Mouse (Mus musculus): ENCODE data around the gene Olfr1417. TPM values are rescaled to one million over a fixed set of nuclear protein-coding genes. Genes with fewer than 3 reads are reported as not detected.

Olfr1417 gene
- total RNA-seq, 2 experiments from 2014 or later = not detected

Other genes starting within 250 kb of the Olfr1417 start
- gene Ms4a6d, start 234.4 kb downstream of the Olfr1417 start, total RNA-seq (2021) = under 1 TPM; 0.87 to 0.99 TPM
- gene Ms4a2, start 215.5 kb downstream of the Olfr1417 start, total RNA-seq (2021) = not detected
- not detected for gene Ms4a3, start 198.4 kb downstream of the Olfr1417 start, total RNA-seq (2021)
- gene Oosp2, start 178.7 kb downstream of the Olfr1417 start, total RNA-seq (2021) = not detected
- gene Oosp1, start 148.1 kb downstream of the Olfr1417 start, total RNA-seq (2021) = not detected
- gene Oosp3, start 142.2 kb downstream of the Olfr1417 start, total RNA-seq (2021) = not detected
- gene Gif, start 91.7 kb downstream of the Olfr1417 start, total RNA-seq (2021) = not detected
- 10 to 100 TPM; 40.1 to 43.7 TPM for gene Mrpl16, start 68.8 kb downstream of the Olfr1417 start, total RNA-seq (2021)
- gene Stx3, start 19.8 kb downstream of the Olfr1417 start, total RNA-seq (2021) = 10 to 100 TPM; 18.0 to 20.0 TPM
- gene Olfr1418, start 21.8 kb upstream of the Olfr1417 start, total RNA-seq (2021) = not detected
- gene Olfr1419, start 35.9 kb upstream of the Olfr1417 start, total RNA-seq (2021) = not detected
- not detected for gene Olfr1420, start 47.3 kb upstream of the Olfr1417 start, total RNA-seq (2021)
- 10 to 100 TPM; 17.7 to 19.8 TPM for gene Patl1, start 73.2 kb upstream of the Olfr1417 start, total RNA-seq (2021)
- gene Osbp, start 126.7 kb upstream of the Olfr1417 start, total RNA-seq (2021) = 10 to 100 TPM; 57.0 to 60.3 TPM
- not detected for gene Olfr1423, start 202.1 kb upstream of the Olfr1417 start, total RNA-seq (2021)
- gene Olfr1424, start 223.5 kb upstream of the Olfr1417 start, total RNA-seq (2021) = not detected
- gene Olfr1425, start 238.5 kb upstream of the Olfr1417 start, total RNA-seq (2021) = not detected